Mouse (Mus musculus) heart, adult 2 months (tissue): Measurements from ENCODE around the gene Ubac2.

Experiments used
- CTCF ChIP-seq: fragments of 200-600 bp; IDR thresholded peaks from 2 replicates; pipeline ENCODE4 v1.8.1; 2022; ENCODE audit warnings: antibody characterized with exemption, mild to moderate bottlenecking, moderate library complexity
- EP300 ChIP-seq: fragments of 200-500 bp; IDR thresholded peaks from 2 replicates; pipeline ENCODE4 v1.6.1; 2011; ENCODE audit warnings: low read depth, low read length, control low read depth; ENCODE audit not compliant: insufficient read depth

GRCm38 (mm10) chr14:121844486-121844885 is 33.9 kb upstream of the Ubac2 start:
- no peak for TF ChIP-seq EP300
- TF ChIP-seq CTCF, result no peak
